Mouse (Mus musculus): Measurements from ENCODE around the gene Sox6.

Gene Sox6

DNA sequence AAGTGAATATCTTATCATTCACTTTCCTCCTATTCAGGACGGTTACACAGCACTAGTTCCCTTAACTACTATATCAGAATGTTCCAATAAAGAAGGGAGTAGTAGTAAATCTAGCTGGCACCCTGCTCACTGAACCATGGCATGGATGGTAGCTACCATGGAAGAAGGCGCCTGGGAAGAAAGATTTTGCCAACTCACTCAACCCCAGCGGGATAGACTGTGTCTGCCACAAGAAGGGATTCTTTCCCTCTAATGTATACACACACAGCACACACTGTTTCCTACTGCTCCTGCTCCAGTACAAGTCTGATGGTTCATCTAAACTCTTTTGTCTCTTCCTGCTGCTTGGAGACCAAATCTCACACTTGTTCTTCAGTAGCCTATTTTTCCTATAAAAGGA is 147.1 kb downstream of the Sox6 start:
- DNase-seq (ENCODE audit: low spot score in 2 of 2): no peak

DNA sequence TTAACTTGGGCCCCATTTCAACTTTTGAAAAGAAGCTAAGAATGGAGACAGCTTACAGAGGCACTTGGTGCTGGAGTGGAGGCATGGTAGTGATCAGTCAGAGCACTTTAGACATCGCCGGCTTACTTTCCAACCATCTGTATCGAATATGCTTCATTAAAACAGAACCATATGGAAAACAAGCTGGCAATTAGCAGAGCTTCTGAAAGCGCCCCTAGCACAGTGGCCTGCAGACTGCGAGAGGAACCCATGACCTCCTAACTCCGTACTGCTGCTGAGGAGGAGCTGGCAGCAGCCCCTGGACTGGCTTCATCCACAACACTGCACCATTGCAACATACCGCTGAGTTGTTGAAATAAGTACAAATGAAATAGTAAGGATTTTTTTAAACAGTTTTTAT is 148.7 kb downstream of the Sox6 start:
- no peak for DNase-seq (ENCODE audit: low spot score in 2 of 2)

DNA sequence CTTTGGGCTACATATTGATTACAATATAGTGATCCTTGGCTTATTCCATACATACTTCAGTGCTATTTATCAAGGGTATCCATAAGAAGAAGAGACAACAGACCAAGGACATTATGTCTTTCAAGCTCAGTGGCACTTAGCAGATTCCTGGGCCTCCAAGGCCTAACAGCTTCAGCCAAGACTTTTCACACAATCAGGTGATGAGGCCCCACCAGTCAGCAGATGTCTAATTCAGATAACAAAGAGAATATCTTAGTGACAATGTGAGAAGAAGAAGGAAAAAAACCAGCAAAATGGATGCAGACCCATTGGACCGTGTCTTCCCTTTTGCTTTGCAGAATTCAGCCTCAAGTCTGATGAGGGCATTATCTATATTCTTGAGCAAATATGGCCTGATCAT is 150.0 kb downstream of the Sox6 start:
- no peak for DNase-seq (ENCODE audit: low spot score in 2 of 2)

DNA sequence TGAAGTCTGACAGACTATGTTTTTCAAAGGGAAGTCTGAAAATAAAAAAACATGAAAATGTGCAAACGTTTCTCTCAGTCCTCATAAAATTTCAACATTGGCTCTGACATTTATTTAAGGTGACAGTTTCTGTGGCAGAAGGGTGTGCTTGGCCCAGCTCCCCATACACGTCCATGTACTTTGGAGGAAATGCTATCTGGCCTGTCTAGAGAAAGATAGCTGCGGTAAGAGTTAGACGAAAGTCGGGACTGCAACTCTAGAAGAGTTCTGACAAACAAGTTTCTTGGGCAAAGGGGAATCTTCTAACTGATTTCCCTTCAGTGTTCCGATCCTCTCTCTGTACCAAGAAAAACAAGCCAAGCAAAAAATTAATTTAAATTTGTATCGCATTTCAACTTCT is 150.5 kb downstream of the Sox6 start:
- DNase-seq (ENCODE audit: low spot score in 2 of 2): no peak

DNA sequence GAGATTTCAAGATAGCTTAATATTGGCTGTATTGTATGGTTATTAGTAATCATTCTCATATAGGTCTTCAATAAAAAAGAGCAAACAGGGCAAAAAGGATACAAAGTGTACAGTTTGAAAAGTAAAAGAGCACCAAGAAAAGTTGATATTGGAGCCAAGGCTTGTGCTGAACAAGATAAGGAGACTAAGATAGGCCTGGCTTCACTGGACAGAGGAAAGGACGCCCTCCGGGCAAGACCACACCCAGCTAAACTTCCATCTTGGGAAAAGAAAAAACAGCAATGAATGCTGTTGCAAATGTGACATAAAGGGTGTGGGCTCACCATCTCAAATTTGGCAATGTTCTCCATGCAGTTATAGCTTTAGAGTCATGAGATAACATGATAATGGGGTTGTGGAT is 165.7 kb downstream of the Sox6 start:
- no peak for DNase-seq (ENCODE audit: low spot score in 2 of 2)

DNA sequence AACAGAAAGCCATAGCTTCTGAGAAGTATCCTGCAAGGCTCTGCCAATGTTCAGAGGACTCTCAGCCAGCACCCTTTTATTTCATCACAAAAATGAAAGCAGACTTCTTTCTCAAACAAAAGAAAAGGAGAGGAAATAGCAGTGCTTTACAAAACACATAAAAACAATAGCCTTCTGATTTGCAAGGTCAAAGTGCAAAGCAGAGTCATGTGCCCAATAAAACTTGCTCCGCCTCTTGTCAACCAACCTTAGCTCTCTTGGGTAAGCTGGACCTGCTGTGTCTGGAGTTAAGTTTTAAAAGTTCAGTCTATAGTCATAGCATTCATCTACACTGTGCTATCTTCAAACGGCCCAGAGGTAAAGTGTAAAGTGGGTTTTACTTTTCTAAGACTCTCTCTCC is 170.1 kb downstream of the Sox6 start:
- DNase-seq (ENCODE audit: low spot score in 2 of 2): no peak

DNA sequence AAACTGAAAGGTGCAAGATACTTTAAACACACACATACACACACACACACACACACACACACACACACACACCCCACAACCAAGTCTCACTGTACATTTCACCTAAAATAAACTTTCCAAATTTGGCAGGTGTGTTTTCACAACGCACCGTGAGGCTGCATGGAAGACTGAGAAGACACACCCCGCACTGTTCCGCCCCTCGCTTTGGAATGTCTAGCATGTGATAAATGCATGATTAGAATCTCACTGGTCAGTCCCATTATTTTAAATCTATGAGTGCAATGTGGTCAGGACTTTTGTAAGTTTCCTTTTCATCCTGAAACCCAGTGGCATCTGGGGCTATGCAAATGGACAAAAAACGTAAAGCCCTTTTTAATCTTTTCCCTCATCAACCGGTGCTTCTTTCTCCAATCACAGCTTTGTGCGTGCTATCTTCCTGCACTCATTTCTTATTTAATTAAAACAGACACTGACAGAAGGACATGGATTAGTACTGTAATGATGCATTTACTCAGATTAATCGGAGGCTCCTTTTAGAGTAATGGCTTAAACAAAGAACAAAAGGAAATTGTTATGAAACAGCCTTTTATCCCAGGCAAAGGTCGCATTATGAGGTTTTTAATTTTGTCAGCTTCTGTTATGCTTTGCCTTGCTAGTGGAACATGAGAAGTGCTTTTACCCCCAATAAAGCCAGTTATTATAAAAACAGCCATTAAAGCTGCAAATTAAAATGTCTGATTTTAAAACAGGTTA is 170.9 kb downstream of the Sox6 start:
- DNase-seq (ENCODE audit: low spot score in 2 of 2): no peak

DNA sequence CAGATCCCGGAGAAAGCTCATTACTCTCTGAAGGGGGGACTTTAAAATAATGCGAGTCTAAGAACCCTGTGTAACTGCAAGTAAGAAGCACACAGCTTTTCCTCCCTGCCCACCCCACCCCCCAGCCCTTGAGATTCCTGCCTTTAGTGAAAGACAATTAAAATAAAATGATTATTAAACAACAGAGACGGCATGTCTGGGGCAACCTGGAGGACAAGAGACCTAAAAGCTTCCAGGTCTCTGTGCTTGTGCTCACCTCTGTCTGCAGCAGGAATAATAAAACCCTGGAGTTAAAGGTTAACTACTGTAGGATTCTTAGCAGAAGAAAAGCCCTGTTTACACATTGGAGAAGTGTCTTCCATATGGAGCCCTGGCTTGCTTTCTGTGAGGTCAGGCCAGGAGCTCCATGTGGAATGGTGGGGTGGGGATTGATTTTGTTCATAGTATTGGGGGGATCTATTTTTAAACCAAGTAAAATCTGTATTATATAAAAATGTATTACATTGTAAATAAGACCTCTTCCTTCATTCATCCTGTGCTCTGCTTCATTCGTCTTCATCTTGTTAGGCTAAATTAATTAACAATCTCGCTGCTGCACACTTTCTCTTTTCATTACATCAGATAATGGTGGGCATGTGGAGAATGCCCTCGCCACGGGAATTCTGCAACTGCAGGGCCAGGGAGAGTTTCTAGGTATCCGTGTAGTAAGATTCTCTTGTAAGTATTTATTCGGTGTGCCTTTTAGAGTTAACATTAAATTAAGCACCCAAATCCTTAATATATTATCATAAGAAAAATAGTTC is 171.7 kb downstream of the Sox6 start:
- no peak for DNase-seq (ENCODE audit: low spot score in 2 of 2)

DNA sequence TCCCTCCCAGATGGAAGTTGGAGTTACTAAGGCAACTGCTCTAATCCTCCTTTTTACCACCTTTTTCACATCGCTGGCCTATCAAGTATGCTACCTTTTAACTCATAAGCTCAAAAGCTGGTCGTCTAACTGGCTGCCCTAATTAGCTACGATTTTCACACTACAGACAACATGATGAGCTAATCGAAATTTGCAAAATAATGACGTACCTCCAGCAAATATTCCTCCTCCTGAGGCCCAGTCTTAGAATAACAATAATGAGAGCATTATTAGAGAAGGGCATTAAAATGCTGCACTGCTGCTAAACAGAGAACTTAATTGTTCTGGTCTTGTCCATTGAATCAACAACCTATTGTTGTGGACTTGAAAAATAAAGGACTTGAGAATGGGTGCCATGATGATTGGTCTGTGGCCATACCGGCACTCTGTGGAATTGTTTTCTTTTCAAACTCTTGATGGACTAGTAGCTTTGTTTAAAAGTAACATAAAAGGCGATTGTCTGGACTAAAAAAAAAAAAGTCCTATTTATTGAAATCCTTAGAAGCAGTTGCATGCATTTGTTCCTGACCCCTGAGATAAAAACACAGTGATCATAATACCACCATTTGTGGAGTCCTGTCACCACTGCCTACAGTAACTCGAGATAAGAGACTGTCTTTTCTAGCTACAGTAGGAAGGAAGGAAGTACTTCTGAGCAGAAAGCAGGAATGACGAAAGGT is 172.5 kb downstream of the Sox6 start:
- DNase-seq (ENCODE audit: low spot score in 2 of 2): no peak

DNA sequence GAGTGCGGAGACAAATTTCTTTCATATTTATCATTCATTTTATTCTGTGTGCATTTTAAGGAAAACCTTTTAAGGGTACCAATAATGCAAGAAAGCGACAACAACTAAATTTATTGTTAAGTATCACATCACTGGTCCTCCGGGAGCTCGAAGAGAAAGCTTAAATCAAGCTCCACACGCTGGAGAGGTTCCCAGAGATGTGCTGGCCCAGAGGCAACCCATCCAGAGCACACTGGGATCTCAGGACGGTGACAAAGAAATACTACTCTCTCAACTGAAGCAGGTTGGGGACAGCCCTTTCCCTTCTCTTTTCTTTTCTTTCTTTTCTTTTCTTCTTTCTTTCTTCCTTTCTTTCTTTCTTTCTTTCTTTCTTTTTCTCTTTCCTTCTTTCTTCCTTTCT is 173.4 kb downstream of the Sox6 start:
- no peak for DNase-seq (ENCODE audit: low spot score in 2 of 2)

DNA sequence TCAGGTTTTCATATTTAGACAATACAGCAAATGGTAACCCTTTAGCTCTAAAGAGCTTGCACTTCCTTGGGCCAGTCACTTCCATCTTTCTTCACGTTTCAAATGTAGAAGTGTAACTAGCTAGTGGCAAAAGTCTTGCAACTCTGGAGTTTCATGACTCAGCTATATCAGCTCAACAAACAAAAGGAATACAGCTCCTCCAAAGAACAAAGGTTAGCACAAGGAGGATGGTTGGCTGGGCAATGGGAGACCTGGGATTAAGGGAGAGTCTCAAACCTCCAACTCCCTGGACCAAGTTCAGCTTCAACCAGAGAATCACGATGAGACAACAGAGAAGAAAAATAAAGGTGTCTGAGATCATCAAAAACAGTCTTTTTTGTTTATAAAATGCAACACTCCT is 174.2 kb downstream of the Sox6 start:
- DNase-seq (ENCODE audit: low spot score in 2 of 2): no peak

DNA sequence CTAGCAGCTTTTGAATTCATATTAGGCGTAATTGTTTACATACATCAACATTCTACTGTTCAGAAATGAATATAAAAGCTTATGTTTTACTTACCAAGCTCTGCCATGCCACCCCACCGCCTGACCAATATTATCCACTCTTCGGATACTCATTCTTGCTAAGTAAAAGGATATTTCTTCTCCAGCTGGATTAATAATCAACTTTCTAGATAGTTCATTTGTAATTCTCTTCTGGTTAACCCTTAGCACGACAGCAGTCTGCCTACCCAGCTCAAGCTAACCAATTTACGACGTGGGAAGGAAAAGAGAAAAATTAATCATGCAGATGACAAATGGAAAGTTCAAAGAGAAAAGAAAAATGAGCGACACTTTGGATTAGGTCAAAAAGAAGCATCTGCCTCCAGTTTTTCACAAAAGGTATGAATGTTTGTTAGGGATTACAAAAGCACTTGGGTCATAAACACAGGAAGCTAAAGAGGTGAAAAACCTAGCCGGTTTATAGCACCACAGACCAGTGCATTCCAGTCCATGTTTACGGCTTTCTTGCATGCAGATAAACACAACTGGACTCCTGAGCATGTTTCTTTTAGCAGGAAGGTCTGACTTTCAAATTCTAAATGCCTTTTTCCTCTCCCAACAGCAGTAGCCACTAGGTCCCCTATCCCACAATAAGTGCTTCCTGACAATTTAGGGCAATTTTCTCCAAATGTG is 178.8 kb downstream of the Sox6 start:
- no peak for DNase-seq (ENCODE audit: low spot score in 2 of 2)

DNA sequence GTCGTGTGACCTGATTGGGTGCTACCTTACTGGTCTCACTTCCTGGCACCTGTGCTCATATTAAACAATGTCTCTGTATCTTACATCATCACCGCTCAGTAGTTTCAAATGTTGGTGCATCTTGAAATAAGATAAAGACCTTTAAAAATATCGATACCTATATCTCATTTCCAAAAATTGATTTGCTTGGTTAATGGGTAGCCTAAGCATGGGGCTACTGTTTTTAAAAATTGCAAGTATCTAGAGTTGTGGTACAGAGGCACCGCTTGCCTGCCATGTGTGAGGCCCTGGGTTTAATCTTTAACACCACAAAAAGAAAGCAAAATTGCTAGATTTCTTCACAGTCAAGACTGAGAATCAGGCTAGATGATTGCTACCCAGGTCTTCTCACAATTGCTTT is 187.5 kb downstream of the Sox6 start:
- DNase-seq (ENCODE audit: low spot score in 2 of 2): no peak

DNA sequence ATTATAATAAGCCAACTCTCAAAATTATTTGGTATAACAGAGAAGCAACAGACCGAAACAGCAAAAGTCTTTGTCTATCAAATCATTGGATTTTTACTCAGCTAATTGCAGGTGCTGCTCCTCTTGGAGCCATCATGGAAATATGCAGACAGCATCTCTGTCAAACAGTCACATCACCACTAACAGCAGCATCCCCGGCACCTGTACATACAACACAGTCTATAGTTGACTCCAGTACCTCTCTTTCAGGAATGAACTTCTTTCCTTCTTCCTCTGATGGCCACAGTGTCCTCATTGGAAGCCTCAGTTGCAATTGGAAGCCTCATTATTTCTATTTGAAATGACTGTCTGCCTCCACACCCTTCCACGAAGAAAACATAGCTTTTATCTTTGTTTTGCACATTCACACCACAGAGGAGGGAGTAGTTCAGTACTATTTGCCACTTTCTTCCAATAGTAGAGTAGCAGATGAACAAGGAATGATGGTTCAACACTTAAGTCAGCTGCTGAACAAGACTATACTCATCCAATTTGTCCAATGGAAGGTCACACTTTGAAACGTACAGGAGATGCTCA is 192.7 kb downstream of the Sox6 start:
- DNase-seq (ENCODE audit: low spot score in 2 of 2): no peak

DNA sequence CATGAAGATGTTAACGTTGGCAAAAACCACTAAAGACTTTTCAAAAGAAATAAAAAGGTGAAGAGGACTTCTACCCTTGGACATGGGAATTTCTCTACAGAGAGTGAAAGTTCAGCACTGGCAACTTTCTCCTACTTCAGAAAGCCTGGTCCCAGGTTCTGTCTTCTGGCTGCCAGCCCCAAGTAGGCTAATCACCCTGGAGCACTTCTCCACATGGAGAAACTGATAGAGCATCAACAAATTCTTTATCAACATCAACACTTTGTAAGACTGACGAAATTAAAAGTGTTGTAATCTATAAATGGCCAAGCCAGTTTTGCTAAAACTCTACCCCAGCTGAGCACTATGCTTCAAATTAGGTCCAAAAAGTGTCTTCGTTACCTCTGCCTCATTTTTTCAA is 193.7 kb downstream of the Sox6 start:
- no peak for DNase-seq (ENCODE audit: low spot score in 2 of 2)

DNA sequence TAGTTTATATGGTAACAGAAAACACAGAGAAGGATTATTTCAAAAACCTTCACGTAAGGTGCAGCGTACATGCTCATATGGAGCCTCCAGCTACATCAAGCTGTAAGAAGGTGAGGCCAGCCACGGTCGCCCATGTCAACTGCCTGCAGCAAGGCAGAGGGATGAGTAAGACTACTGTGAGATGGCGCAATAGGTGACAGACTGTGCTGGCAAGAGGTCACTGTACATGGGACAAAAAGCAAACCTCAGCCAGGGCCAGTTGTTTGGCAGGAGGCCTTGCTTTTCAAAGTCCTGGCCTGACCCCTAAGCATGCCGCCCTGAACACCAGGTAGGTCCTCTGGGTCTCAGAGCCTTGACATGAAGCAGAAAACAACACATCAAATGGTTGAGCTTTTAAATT is 194.2 kb downstream of the Sox6 start:
- DNase-seq (ENCODE audit: low spot score in 2 of 2): no peak

DNA sequence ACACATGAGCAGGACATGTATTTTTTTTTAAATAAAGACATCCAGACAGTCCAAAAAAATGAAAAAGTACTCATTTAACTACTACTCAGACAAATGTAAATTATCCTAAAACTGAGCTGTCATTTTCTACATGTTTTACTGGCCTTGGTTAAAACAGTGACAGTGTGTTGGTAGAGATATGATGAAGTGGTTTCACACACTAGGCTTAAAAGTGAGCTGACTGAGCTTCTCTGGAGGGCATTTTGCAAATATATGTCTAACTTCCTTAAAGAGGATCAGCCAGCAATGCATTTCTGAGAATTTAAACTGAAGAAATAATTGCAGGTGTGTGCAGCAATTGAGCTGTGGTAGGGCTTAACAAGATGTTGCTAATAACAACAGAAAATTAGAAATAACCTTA is 196.3 kb downstream of the Sox6 start:
- DNase-seq (ENCODE audit: low spot score in 2 of 2): no peak

DNA sequence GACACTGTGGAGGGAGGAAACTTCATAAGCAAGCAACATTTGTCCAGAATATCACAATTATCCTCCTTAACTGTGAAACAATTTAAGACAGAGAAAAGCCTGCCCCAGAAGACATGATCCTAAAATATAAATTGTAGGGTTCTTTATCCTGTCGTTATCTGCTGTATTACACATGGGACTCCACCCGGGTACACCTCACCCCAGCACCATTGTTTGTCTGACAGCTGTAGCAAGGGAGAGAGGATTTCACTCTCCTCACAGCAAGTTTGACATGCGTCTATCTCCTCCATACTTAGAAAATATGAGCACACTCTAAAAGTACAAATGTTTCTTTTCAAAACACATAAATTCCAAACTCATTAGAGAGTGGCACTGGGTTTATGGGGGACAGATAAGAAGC is 198.0 kb downstream of the Sox6 start:
- DNase-seq (ENCODE audit: low spot score in 2 of 2): no peak

DNA sequence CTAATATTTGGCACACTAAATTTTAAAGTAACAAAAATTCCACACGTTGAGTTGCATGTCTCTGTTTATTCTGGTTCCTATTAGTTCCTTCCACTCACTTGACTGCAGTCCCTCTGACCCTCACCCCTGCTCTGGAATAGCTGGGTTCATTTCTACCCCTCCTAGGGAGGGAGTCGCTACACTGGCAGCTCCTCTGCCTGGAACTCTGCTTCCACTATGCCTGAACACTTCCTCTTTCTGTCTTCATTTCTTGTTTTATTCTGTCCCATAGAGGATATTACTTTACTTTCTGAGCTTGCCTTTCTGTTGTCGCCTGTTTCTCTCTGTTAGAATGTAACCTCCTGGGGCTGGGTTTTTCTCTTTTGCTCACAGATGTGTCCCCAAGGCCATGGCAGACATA is 203.6 kb downstream of the Sox6 start:
- no peak for DNase-seq (ENCODE audit: low spot score in 2 of 2)

DNA sequence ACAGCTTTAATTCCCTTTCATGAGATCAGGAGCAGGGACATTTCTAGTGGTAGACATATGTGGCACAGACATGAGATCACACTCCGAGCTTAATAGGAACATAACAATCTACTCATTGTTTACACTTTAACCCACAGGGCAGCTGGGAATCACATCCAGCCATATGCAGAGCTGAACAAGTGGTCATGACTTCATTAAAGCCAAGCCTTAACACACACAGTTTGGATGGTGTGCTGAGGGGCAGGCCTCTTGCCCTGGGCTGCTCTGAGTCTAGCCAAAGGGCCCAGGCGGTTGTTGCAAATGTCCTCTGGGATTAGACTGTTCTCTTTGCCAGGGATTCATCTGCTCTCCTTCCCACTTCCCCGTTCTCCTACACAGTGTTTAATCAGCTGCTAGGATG is 204.9 kb downstream of the Sox6 start:
- DNase-seq (ENCODE audit: low spot score in 2 of 2): no peak

DNA sequence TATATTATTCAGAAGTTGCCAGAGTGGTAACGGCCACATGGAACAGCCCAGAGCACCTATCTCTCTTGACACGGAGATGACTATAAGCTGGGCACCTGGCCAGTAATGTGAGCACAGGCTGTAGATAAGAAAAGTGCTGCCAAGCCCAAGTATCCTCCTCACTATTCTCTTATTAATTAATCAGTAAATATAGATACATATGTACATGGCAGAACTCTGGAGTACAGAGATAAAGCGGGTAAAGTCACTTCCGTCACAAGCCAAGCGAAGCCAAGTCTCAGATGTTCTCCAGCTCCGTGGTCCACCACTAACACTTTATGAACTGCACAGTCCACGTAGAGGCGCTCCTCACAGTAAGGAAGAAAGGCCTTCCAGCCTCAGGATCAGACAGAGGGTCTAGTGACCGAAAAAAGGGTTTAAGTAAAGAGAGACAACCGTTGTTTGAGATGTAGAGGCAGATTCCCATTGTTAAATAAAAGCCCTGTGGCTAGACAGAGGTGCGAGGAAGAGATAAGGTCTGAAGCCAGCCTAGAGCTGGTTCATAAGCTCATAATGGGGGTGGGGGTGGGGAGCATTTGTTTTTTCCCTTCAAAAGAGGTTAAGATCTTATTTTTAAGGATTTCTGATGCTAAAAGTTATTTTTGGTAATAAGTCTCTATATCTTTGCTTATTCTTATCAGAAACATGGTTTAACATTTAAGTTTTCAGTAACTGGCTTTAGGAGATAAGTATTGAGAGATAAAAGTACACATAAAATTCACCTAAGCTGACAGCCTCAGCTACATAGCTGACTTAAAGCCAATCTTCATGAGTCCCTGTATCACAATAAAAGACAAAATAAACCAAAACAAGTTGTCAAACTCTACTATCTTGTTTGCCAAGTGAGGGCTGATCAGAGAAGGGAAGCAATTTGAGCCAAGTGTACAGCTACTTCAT is 207.4 kb downstream of the Sox6 start:
- no peak for DNase-seq (ENCODE audit: low spot score in 2 of 2)

Data from urinary bladder, postnatal 4 days (tissue).